10 mouse cellular contexts compared by ENCODE assay signal in genomic region chr12:69489686-69490085, GRCm38 (mm10).
"Had no signal": no experiment of that assay in that cellular context is flagged by ENCODE, and none has a peak within 500 bp of the region (broad histone marks: within the 10 kb centered on the region; RNA-seq: fewer than 3 reads in every experiment).

No protein-coding gene starts in this region.

- ATAC-seq: intestine, embryonic 16.5 days; midbrain, embryonic 13.5 days had no signal

- H3K4me3 ChIP-seq: kidney, embryonic 15.5 days; limb, embryonic 13.5 days; midbrain, embryonic 13.5 days; neural tube, embryonic 12.5 days had no signal

- DNase-seq: kidney, adult 2 months; kidney, postnatal 14 days; lung, embryonic 14.5 days; thymus, adult 2 months; thymus, postnatal 4 days had no signal
